Mouse (Mus musculus): Measurements from ENCODE around the gene Kxd1. TPM values are rescaled to one million over a fixed set of nuclear protein-coding genes. Genes with fewer than 3 reads are reported as not detected.

Gene Kxd1
- total and polyA plus RNA-seq, 2 experiments = 36.7 to 72.3 TPM

GRCm38 (mm10) chr8:70546412-70546811, 18.7 kb upstream of the Kxd1 start:
- no peak overlapping the region for H3K9ac ChIP-seq (ENCODE audit: low read depth, low read length)
- no peak overlapping the region for H3K4me3 ChIP-seq (ENCODE audit: insufficient read depth, low read depth, low read length)
- H3K27me3 ChIP-seq (ENCODE audit: control insufficient read depth, insufficient read depth, low read length) = no peaks in the 10 kb centered on the region
- peaks cover 62% of the 10 kb centered on the region for H3K4me1 ChIP-seq (ENCODE audit: control insufficient read depth, insufficient read depth, low read length)
- no peak overlapping the region for H3K27ac ChIP-seq (replicated peaks; ENCODE audit: insufficient read depth, low read depth, low read length)
- no peak for TF ChIP-seq CTCF (IDR thresholded peaks at IDR 0.05; ENCODE audit: low read depth, low read length)
- TF ChIP-seq POLR2A (IDR thresholded peaks at IDR 0.05; ENCODE audit: extremely low read depth, insufficient read depth, low read length) = no peak
- H3K36me3 ChIP-seq (ENCODE audit: control insufficient read depth, insufficient read depth, low read length) = no peaks in the 10 kb centered on the region; the same call in 1 of the 2 replicates
- peaks cover 78% of the 10 kb centered on the region for H3K79me2 ChIP-seq (ENCODE audit: control insufficient read depth, insufficient read depth, low read length)
- 62% methylated on average over 4 of the region's 4 CpGs for WGBS
- DNase-seq (ENCODE audit: extremely low read depth, low read depth, low spot score) = no peak

GRCm38 (mm10) chr8:70544200-70544687, 16.5 kb upstream of the Kxd1 start:
- DNase-seq (ENCODE audit: extremely low read depth, low read depth, low spot score) = peak; percentile 99
- peaks cover 79% of the 10 kb centered on the region; the same call in 1 of the 2 replicates for H3K79me2 ChIP-seq (ENCODE audit: control insufficient read depth, insufficient read depth, low read length)
- peak; percentile 41 for TF ChIP-seq CTCF (IDR thresholded peaks at IDR 0.05; ENCODE audit: low read depth, low read length)
- no peak for TF ChIP-seq POLR2A (IDR thresholded peaks at IDR 0.05; ENCODE audit: extremely low read depth, insufficient read depth, low read length)
- 2% methylated on average over 6 of the region's 6 CpGs for WGBS
- peaks cover 51% of the 10 kb centered on the region for H3K4me1 ChIP-seq (ENCODE audit: control insufficient read depth, insufficient read depth, low read length)
- no peak overlapping the region for H3K4me3 ChIP-seq (ENCODE audit: insufficient read depth, low read depth, low read length)
- H3K27ac ChIP-seq (replicated peaks; ENCODE audit: insufficient read depth, low read depth, low read length) = peak overlapping the region; percentile 86
- H3K9ac ChIP-seq (ENCODE audit: low read depth, low read length) = peak overlapping the region; percentile 55
- H3K36me3 ChIP-seq (ENCODE audit: control insufficient read depth, insufficient read depth, low read length) = no peaks in the 10 kb centered on the region; the same call in 1 of the 2 replicates
- no peaks in the 10 kb centered on the region for H3K27me3 ChIP-seq (ENCODE audit: control insufficient read depth, insufficient read depth, low read length)

GRCm38 (mm10) chr8:70541081-70541480, 13.3 kb upstream of the Kxd1 start:
- peak overlapping the region; percentile 95 for H3K27ac ChIP-seq (replicated peaks; ENCODE audit: insufficient read depth, low read depth, low read length)
- peak overlapping the region; percentile 91 for H3K4me3 ChIP-seq (ENCODE audit: insufficient read depth, low read depth, low read length)
- H3K9ac ChIP-seq (ENCODE audit: low read depth, low read length) = peak overlapping the region; percentile 96
- peaks cover 34% of the 10 kb centered on the region for H3K4me1 ChIP-seq (ENCODE audit: control insufficient read depth, insufficient read depth, low read length)
- TF ChIP-seq POLR2A (IDR thresholded peaks at IDR 0.05; ENCODE audit: extremely low read depth, insufficient read depth, low read length) (no peak), CTCF (IDR thresholded peaks at IDR 0.05; ENCODE audit: low read depth, low read length) (no peak)
- peaks cover 5% of the 10 kb centered on the region for H3K36me3 ChIP-seq (ENCODE audit: control insufficient read depth, insufficient read depth, low read length)
- peak; percentile 87 for DNase-seq (ENCODE audit: extremely low read depth, low read depth, low spot score)
- H3K79me2 ChIP-seq (ENCODE audit: control insufficient read depth, insufficient read depth, low read length) = peaks cover 53% of the 10 kb centered on the region; the same call in 1 of the 2 replicates
- WGBS = 8% methylated on average over 5 of the region's 5 CpGs
- no peaks in the 10 kb centered on the region for H3K27me3 ChIP-seq (ENCODE audit: control insufficient read depth, insufficient read depth, low read length)

- Histone ChIP-seq H3K4me1 (ENCODE audit: control insufficient read depth, insufficient read depth, low read length) (peaks cover 32% of the 10 kb centered on the region), H3K9ac (ENCODE audit: low read depth, low read length) (peak overlapping the region; percentile 96), H3K27me3 (ENCODE audit: control insufficient read depth, insufficient read depth, low read length) (no peaks in the 10 kb centered on the region), H3K4me3 (ENCODE audit: insufficient read depth, low read depth, low read length) (peak overlapping the region; percentile 91), H3K36me3 (ENCODE audit: control insufficient read depth, insufficient read depth, low read length) (peaks cover 8% of the 10 kb centered on the region), H3K79me2 (ENCODE audit: control insufficient read depth, insufficient read depth, low read length) (peaks cover 48% of the 10 kb centered on the region; the same call in 1 of the 2 replicates), H3K27ac (replicated peaks; ENCODE audit: insufficient read depth, low read depth, low read length) (peak overlapping the region; percentile 95)
- DNase-seq (ENCODE audit: extremely low read depth, low read depth, low spot score) = peak; percentile 74
- TF ChIP-seq CTCF (IDR thresholded peaks at IDR 0.05; ENCODE audit: low read depth, low read length) (no peak), POLR2A (IDR thresholded peaks at IDR 0.05; ENCODE audit: extremely low read depth, insufficient read depth, low read length) (0 out of 2 replicates have a peak, but pooled peaks have one; percentile 26)
- WGBS = 3% methylated on average over 7 of the region's 7 CpGs
Measured at GRCm38 (mm10) chr8:70540507-70541071, 12.8 kb upstream of the Kxd1 start.

- Histone ChIP-seq H3K27me3 (ENCODE audit: control insufficient read depth, insufficient read depth, low read length) (no peaks in the 10 kb centered on the region), H3K4me1 (ENCODE audit: control insufficient read depth, insufficient read depth, low read length) (peaks cover 28% of the 10 kb centered on the region), H3K36me3 (ENCODE audit: control insufficient read depth, insufficient read depth, low read length) (peaks cover 13% of the 10 kb centered on the region), H3K27ac (replicated peaks; ENCODE audit: insufficient read depth, low read depth, low read length) (peak overlapping the region; percentile 95), H3K4me3 (ENCODE audit: insufficient read depth, low read depth, low read length) (peak overlapping the region; percentile 91), H3K9ac (ENCODE audit: low read depth, low read length) (peak overlapping the region; percentile 96), H3K79me2 (ENCODE audit: control insufficient read depth, insufficient read depth, low read length) (peaks cover 42% of the 10 kb centered on the region; the same call in 1 of the 2 replicates)
- DNase-seq (ENCODE audit: extremely low read depth, low read depth, low spot score) = no peak
- 2% methylated on average over 4 of the region's 4 CpGs for WGBS
- no peak for TF ChIP-seq POLR2A (IDR thresholded peaks at IDR 0.05; ENCODE audit: extremely low read depth, insufficient read depth, low read length)
- no peak for TF ChIP-seq CTCF (IDR thresholded peaks at IDR 0.05; ENCODE audit: low read depth, low read length)
Measured at GRCm38 (mm10) chr8:70540013-70540506, 12.3 kb upstream of the Kxd1 start.
